Mouse (Mus musculus) brain, embryonic 14.5 days (tissue): Measurements from ENCODE around the gene Tbxa2r.

ENCODE experiments used
- CTCF ChIP-seq: fragments of 200-500 bp; IDR thresholded peaks from 2 replicates; pipeline ENCODE4 v1.5.1; 2012; ENCODE audit warnings: inconsistent platforms, mild to moderate bottlenecking, moderate library complexity, borderline replicate concordance; ENCODE audit not compliant: insufficient read depth, insufficient read length; ENCODE audit errors: extremely low read depth
- POLR2A ChIP-seq: fragments of 200-500 bp; IDR thresholded peaks from 2 replicates; pipeline ENCODE4 v1.6.1; 2012; ENCODE audit warnings: mild to moderate bottlenecking, inconsistent platforms, borderline replicate concordance; ENCODE audit not compliant: poor library complexity, insufficient read depth, insufficient read length, severe bottlenecking; ENCODE audit errors: extremely low read depth

GRCm38 (mm10) chr10:81335393-81336340, 7.1 kb downstream of the Tbxa2r start:
- TF ChIP-seq POLR2A (no peak), CTCF (no peak)
